Mouse (Mus musculus) cerebral cortex, adult 2 months (tissue): ENCODE results near the gene Mb21d2.

Source experiments
- WGBS: fragments of 180-500 bp; shearing (Covaris S2); methylation state at CpG from one replicate; pipeline ENCODE4 v1.1.7; 2018; 5-methylcytosine and 5-hydroxymethylcytosine counted together

Mb21d2 gene

GRCm38 (mm10) chr16:28859678-28860077, 69.8 kb downstream of the Mb21d2 start:
- WGBS = 65% methylated on average over 7 of the region's 7 CpGs

GRCm38 (mm10) chr16:28859009-28859288, 70.5 kb downstream of the Mb21d2 start:
- 27% methylated on average over 7 of the region's 7 CpGs for WGBS

GRCm38 (mm10) chr16:28858210-28859008, 71.1 kb downstream of the Mb21d2 start:
- 31% methylated on average over 18 of the region's 18 CpGs for WGBS

- WGBS = 39% methylated on average over 11 of the region's 11 CpGs
These were observed 78.1 kb downstream of the Mb21d2 start for GRCm38 (mm10) chr16:28851409-28851821.

- WGBS = 26% methylated on average over 14 of the region's 14 CpGs
These were observed 78.6 kb downstream of the Mb21d2 start for GRCm38 (mm10) chr16:28850881-28851280.

GRCm38 (mm10) chr16:28846123-28846522, 83.3 kb downstream of the Mb21d2 start:
- WGBS = 94% methylated on average over 11 of the region's 11 CpGs

- WGBS = 96% methylated on average over 3 of the region's 3 CpGs
These were observed 84.1 kb downstream of the Mb21d2 start for GRCm38 (mm10) chr16:28845336-28845735.

GRCm38 (mm10) chr16:28841102-28841501, 88.4 kb downstream of the Mb21d2 start:
- 49% methylated on average over 11 of the region's 11 CpGs for WGBS

GRCm38 (mm10) chr16:28840075-28840974, 89.1 kb downstream of the Mb21d2 start:
- WGBS = 43% methylated on average over 24 of the region's 24 CpGs

- 76% methylated on average over 9 of the region's 9 CpGs for WGBS
These were observed 89.9 kb downstream of the Mb21d2 start for GRCm38 (mm10) chr16:28839575-28839974.

GRCm38 (mm10) chr16:28838016-28838415, 91.5 kb downstream of the Mb21d2 start:
- WGBS = 14% methylated on average over 12 of the region's 12 CpGs

- WGBS = 62% methylated on average over 12 of the region's 12 CpGs
These were observed 97.3 kb downstream of the Mb21d2 start for GRCm38 (mm10) chr16:28832085-28832635.

- 90% methylated on average over 10 of the region's 10 CpGs for WGBS
These were observed 100.1 kb downstream of the Mb21d2 start for GRCm38 (mm10) chr16:28829263-28829955.

- WGBS = 92% methylated on average over 8 of the region's 8 CpGs
These were observed 104.7 kb downstream of the Mb21d2 start for GRCm38 (mm10) chr16:28824781-28825180.

- 75% methylated on average over 6 of the region's 6 CpGs for WGBS
These were observed 107.7 kb downstream of the Mb21d2 start for GRCm38 (mm10) chr16:28821774-28822173.

- 58% methylated on average over 5 of the region's 5 CpGs for WGBS
These were observed 110.7 kb downstream of the Mb21d2 start for GRCm38 (mm10) chr16:28818749-28819285.

- WGBS = 87% methylated on average over 1 of the region's 1 CpGs
These were observed 116.2 kb downstream of the Mb21d2 start for GRCm38 (mm10) chr16:28813290-28813689.

GRCm38 (mm10) chr16:28809089-28809488, 120.4 kb downstream of the Mb21d2 start:
- WGBS = 58% methylated on average over 1 of the region's 1 CpGs

- 2% methylated on average over 4 of the region's 4 CpGs for WGBS
These were observed 136.4 kb downstream of the Mb21d2 start for GRCm38 (mm10) chr16:28793115-28793514.
